Mouse (Mus musculus) intestine, postnatal 0 days (tissue): ENCODE measurements at regions not wholly inside any gene's neighbourhood (a gene's known extent, or its start where the extent isn't known, plus 50 kb on each side); places are given as distances from the start of the nearest gene placed in this dataset.

Source experiments
- ATAC-seq: fragments of 200-750 bp; cut with Nextera tagmentation; 2 replicates; pipeline ENCODE4 v1.8.0; 2017; ENCODE audit warnings: mild to moderate bottlenecking, moderate TSS enrichment, moderate library complexity
- H3K27ac ChIP-seq: fragments of 300-500 bp; sonication (generic); 2 replicates; pipeline ENCODE4 v1.5.1; 2014; ENCODE audit warnings: mild to moderate bottlenecking, low read depth, low read length, moderate library complexity
- H3K27me3 ChIP-seq: fragments of 300-500 bp; sonication (generic); replicated peaks from 2 replicates; pipeline ENCODE4 v1.6.1; 2014; ENCODE audit warnings: low read length, mixed read lengths; ENCODE audit not compliant: control insufficient read depth, insufficient read depth
- H3K36me3 ChIP-seq: fragments of 300-500 bp; sonication (generic); 2 replicates; pipeline ENCODE4 v1.6.1; 2014; ENCODE audit warnings: mild to moderate bottlenecking, moderate library complexity; ENCODE audit not compliant: control insufficient read depth, insufficient read depth
- H3K4me1 ChIP-seq: fragments of 300-500 bp; sonication (generic); replicated peaks from 2 replicates; pipeline ENCODE4 v1.6.1; 2014; ENCODE audit warnings: antibody characterized with exemption, low read length, mixed read lengths; ENCODE audit not compliant: control insufficient read depth, insufficient read depth
- H3K4me2 ChIP-seq: fragments of 300-500 bp; sonication (generic); replicated peaks from 2 replicates; pipeline ENCODE4 v1.6.1; 2014; ENCODE audit warnings: low read depth, mild to moderate bottlenecking, moderate library complexity
- H3K4me3 ChIP-seq: fragments of 300-500 bp; sonication (generic); 2 replicates; pipeline ENCODE4 v1.5.1; 2014; ENCODE audit warnings: low read depth, low read length
- H3K9ac ChIP-seq: fragments of 300-500 bp; sonication (generic); 2 replicates; pipeline ENCODE4 v1.6.1; 2014; ENCODE audit warnings: mild to moderate bottlenecking, low read depth, low read length
- H3K9me3 ChIP-seq: fragments of 300-500 bp; sonication (generic); 2 replicates; pipeline ENCODE4 v1.6.1; 2016; ENCODE audit warnings: mixed run types; ENCODE audit not compliant: control insufficient read depth
- CTCF ChIP-seq: sonication (generic); IDR thresholded peaks from 2 replicates; pipeline ENCODE4 v1.5.1; 2016; ENCODE audit warnings: low read depth, mild to moderate bottlenecking, control low read depth, antibody characterized with exemption, moderate library complexity
- WGBS: fragments of 180-500 bp; shearing (Covaris S2); extraction: QIAGEN DNeasy Blood & Tissue Kit; methylation state at CpG from one replicate; pipeline ENCODE4 v1.1.7; 2014; 5-methylcytosine and 5-hydroxymethylcytosine counted together

GRCm38 (mm10) chr1:120667776-120668175 lies 65.6 kb downstream of the En1 start:
- no peak overlapping the region for H3K27ac ChIP-seq
- H3K9me3 ChIP-seq: no peaks in the 10 kb centered on the region
- no peaks in the 10 kb centered on the region for H3K36me3 ChIP-seq
- H3K9ac ChIP-seq: no peak overlapping the region
- no peaks in the 10 kb centered on the region for H3K4me1 ChIP-seq
- WGBS: 69% methylated on average over 1 of the region's 1 CpGs
- H3K4me3 ChIP-seq: no peak overlapping the region
- no peak overlapping the region for H3K4me2 ChIP-seq
- peak; percentile 25 for TF ChIP-seq CTCF
- ATAC-seq: no peak
- no peaks in the 10 kb centered on the region for H3K27me3 ChIP-seq

DNA sequence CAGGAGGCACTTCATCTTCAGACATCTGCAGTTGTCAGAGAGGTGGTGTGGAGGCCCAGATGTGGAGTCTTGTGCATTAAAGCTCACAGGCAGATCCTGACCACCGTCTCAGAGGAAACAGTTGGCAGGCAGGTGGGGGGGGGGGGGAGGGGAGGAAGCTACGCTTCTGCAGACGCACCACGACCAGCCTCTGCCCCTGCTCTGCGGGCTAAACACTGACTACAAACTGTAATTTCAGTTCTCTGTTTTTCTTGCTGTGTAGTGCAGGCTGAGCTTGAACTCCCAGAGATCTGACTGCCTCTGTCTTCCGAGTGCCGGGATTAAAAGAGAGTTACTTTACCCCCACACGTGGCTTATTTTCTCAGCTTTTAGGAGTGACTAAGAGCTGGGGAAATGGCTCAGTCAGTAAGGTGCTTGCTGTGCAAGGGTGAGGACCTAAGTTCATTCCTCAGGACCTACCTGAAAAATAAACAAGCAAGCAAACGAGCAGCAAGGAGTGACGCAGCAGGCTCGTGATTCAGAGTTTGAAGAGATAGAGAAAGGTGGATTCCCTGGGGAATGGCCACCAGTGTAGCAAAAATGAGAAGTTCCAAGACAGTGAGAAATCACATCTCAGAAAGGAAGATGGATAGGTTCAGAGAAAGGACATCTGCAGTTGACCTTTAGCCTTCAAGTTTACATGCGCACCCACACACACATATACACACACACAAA lies 81.5 kb downstream of the En1 start:
- no peak overlapping the region for H3K4me3 ChIP-seq
- H3K27ac ChIP-seq: no peak overlapping the region
- WGBS: 43% methylated on average over 12 of the region's 12 CpGs
- no peaks in the 10 kb centered on the region for H3K9me3 ChIP-seq
- ATAC-seq: no peak
- no peaks in the 10 kb centered on the region for H3K4me1 ChIP-seq
- H3K27me3 ChIP-seq: no peaks in the 10 kb centered on the region
- no peak for TF ChIP-seq CTCF
- no peaks in the 10 kb centered on the region for H3K36me3 ChIP-seq
- no peak overlapping the region for H3K9ac ChIP-seq
- no peak overlapping the region for H3K4me2 ChIP-seq

DNA sequence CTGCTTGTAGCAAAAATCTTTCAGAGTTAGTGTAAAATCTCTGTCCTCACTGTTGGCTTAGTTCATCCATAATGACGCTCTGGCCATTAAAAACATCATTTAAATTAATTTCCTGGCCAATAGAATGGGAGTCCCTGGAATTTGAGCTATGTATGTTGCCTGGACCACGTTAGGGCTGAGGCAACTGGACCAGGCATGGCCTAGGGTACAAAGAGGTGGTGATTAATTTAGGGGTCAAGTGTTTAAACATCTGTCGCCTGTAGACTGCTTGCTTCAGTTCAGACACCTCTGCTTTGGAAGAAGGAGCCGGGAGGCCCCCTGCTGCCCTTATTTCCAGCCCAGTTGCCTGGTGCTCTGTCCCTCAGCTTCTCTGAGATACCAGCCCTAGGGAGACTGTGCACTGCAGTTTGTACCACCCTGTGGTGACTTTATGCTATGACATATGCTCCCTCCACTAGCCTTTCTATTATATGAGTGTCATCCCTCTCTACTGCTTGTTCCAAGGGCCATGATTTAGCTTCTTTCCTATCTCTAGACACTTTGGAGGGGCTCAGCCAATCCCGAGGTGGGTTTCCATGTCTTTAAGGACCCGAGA lies 83.5 kb downstream of the En1 start:
- no peak overlapping the region for H3K4me3 ChIP-seq
- peak; percentile 52 for TF ChIP-seq CTCF
- H3K9ac ChIP-seq: no peak overlapping the region
- no peak overlapping the region for H3K27ac ChIP-seq
- no peak overlapping the region for H3K4me2 ChIP-seq
- H3K4me1 ChIP-seq: no peaks in the 10 kb centered on the region
- H3K9me3 ChIP-seq: no peaks in the 10 kb centered on the region
- WGBS: 40% methylated on average over 6 of the region's 6 CpGs
- H3K27me3 ChIP-seq: no peaks in the 10 kb centered on the region
- no peak for ATAC-seq
- no peaks in the 10 kb centered on the region for H3K36me3 ChIP-seq

DNA sequence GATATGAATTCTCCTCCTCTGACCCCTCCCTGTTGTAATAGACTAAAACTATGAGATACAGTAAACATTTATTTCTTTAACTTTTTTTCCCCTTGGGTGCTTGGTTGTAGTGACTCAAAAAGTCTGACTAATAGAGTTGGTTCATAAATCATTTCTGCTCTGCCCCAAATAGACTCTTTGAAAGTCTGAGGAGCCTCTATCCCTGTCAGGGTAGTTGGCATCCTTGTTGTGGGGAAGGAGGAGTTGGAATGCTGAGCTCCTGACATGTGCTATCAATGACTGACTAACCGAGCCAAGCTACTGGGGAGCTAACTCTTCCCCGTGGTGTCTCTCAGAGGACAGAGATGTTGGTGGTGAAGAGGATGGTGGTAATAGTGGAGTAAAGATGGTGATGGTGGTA lies 89.4 kb downstream of the En1 start:
- TF ChIP-seq CTCF: no peak
- WGBS: 69% methylated on average over 2 of the region's 2 CpGs
- Histone ChIP-seq H3K27ac (no peak overlapping the region), H3K4me3 (no peak overlapping the region), H3K4me2 (no peak overlapping the region), H3K27me3 (no peaks in the 10 kb centered on the region), H3K9me3 (no peaks in the 10 kb centered on the region), H3K36me3 (no peaks in the 10 kb centered on the region), H3K4me1 (no peaks in the 10 kb centered on the region), H3K9ac (no peak overlapping the region)
- no peak for ATAC-seq

DNA sequence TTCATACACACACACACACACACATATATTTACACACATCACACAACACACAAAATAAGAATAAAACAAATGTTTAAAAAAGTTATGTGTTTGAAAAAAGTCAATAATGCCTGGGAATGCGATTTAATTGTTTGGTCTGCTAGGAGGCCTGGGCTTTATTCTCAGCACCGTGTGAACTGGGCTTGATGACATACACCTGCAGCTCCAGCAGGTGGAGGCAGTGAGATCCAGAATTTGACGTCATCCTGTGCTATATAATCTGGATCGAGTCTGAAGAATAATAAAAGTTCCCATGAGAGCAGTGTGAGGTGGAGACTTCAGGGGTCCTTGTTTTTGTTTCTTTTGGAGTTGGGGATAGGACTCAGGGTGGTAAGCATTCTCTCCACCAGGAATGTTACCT lies 96.0 kb downstream of the En1 start:
- Histone ChIP-seq H3K27me3 (no peaks in the 10 kb centered on the region), H3K27ac (no peak overlapping the region), H3K9me3 (no peaks in the 10 kb centered on the region), H3K4me3 (no peak overlapping the region), H3K9ac (no peak overlapping the region), H3K4me2 (no peak overlapping the region), H3K36me3 (no peaks in the 10 kb centered on the region), H3K4me1 (no peaks in the 10 kb centered on the region)
- WGBS: 75% methylated on average over 4 of the region's 4 CpGs
- peak; percentile 22; the same call in 1 of the 2 replicates for TF ChIP-seq CTCF
- no peak for ATAC-seq

DNA sequence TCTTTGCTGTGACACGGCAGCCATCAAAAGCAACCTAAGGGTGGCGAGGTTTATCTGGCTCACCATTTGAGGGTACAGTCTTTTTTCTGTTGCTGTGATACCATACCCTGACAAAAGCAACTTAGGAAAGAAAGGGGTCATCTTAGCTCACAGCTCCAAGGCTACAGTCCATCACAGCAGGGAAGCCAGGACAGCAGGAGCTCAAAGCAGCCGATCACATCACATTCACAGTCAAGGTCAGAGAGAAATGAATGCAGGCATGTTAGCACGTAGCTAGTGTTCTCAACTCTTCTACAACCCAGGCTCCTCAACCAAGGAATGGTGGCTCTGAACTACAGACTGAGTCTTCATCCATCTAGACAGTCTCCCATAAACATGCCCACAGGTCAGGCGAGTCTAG lies 102.0 kb downstream of the En1 start:
- WGBS: 69% methylated on average over 5 of the region's 5 CpGs
- no peak for TF ChIP-seq CTCF
- Histone ChIP-seq H3K27ac (no peak overlapping the region), H3K27me3 (no peaks in the 10 kb centered on the region), H3K9ac (no peak overlapping the region), H3K9me3 (no peaks in the 10 kb centered on the region), H3K4me1 (no peaks in the 10 kb centered on the region), H3K4me2 (no peak overlapping the region), H3K36me3 (no peaks in the 10 kb centered on the region), H3K4me3 (no peak overlapping the region)
- no peak for ATAC-seq

- WGBS: 69% methylated on average over 1 of the region's 1 CpGs
- no peaks in the 10 kb centered on the region for H3K4me1 ChIP-seq
- no peak overlapping the region for H3K4me2 ChIP-seq
- no peak overlapping the region for H3K27ac ChIP-seq
- no peaks in the 10 kb centered on the region for H3K9me3 ChIP-seq
- H3K27me3 ChIP-seq: no peaks in the 10 kb centered on the region
- no peak for ATAC-seq
- no peak overlapping the region for H3K4me3 ChIP-seq
- H3K36me3 ChIP-seq: no peaks in the 10 kb centered on the region
- TF ChIP-seq CTCF: no peak
- H3K9ac ChIP-seq: no peak overlapping the region
Observed at GRCm38 (mm10) chr1:120706011-120706410, 103.8 kb downstream of the En1 start.
